Mouse (Mus musculus) stomach, postnatal 0 days (tissue): ENCODE results near the gene Metrn.

ENCODE experiments used
- CTCF ChIP-seq: IDR thresholded peaks from 2 replicates; pipeline ENCODE4 v1.5.1; 2016; ENCODE audit warnings: antibody characterized with exemption, low read depth, mild to moderate bottlenecking, moderate library complexity
- EP300 ChIP-seq: optimal IDR thresholded peaks from 2 replicates; pipeline ENCODE3; 2016; ENCODE audit warnings: antibody characterized with exemption

DNA sequence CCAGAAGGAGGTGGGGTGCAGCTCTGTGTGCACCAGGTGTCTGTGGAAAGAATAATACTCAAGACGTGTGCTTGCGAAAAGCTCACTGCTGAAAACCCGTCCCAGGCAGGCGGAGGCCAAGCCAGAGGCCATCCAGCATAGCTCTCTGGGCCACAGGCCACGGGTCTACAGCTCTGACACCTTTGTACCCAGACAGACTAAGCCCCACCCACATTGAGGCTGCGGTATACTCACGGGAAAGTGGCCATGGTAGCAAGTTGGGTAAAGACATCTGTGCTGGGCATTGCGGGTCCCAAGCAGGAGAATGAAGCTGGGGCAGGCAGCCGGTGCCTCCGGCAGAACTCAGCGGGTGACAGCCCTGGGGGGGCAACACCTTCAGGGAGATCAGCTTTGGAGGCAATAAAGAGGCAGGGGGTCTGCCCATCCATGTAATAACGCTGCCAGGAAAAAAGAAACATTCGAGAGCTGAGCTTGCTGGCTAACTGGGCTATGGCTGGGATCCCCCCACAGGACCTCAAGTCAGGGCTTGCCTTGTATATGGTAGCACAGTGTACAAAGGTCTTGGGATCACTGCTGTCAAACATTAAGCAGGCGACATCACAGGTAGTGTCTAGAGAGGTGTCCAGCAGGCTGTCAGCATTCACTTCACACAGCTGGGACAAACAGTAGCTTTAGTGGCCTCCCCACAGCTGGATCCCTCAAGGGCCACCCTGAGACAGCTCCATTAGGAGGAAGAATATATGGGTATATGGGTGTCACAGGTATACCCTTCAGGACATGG is 42.7 kb upstream of the Metrn start:
- TF ChIP-seq CTCF (no peak), EP300 (no peak)
